Mouse (Mus musculus) midbrain, embryonic 16.5 days (tissue): ENCODE results near the gene Gm28305. TPM values are rescaled to one million over a fixed set of nuclear protein-coding genes. Genes with fewer than 3 reads are reported as not detected.

Experiments
- polyA plus RNA-seq: library from polyadenylated mRNA; unstranded; fragments of >200 nt; fragmentation: Nextera tagmentation; extraction: Ambion mirVana; gene quantifications from 2 replicates; pipeline ENCODE4 v1.2.1, GENCODE M21; 2015

The Gm28305 gene
- polyA plus RNA-seq, 1 experiment from 2014 or later, result not detected

Other genes with a start within 250 kb of the Gm28305 start
- 3.1 and 3.2 TPM in 2 replicates for gene Nphp3, start 38.1 kb upstream of the Gm28305 start, polyA plus RNA-seq
- 68.8 and 69.8 TPM in 2 replicates for gene Uba5, start 22.5 kb downstream of the Gm28305 start, polyA plus RNA-seq
- 6.3 and 8.2 TPM in 2 replicates for gene Acad11, start 22.7 kb downstream of the Gm28305 start, polyA plus RNA-seq
- 0.78 and 1.1 TPM in 2 replicates for gene Ackr4, start 86.3 kb downstream of the Gm28305 start, polyA plus RNA-seq
- gene Dnajc13, start 222.3 kb downstream of the Gm28305 start, polyA plus RNA-seq, result 20.0 and 21.0 TPM in 2 replicates